Mouse (Mus musculus) stomach, embryonic 14.5 days (tissue): ENCODE data around the gene Arhgef17. TPM values are rescaled to one million over a fixed set of nuclear protein-coding genes. Genes with fewer than 3 reads are reported as not detected.
"Not testable (repeated sequence)": the region's sequence is repeated elsewhere in the genome, so short reads cannot be mapped to it uniquely, and the experiment has no call there.

ENCODE experiments used
- ATAC-seq: fragments of 200-750 bp; cut with Nextera tagmentation; 2 replicates; pipeline ENCODE4 v1.8.0; 2017; ENCODE audit warnings: low read depth, moderate TSS enrichment; ENCODE audit not compliant: insufficient number of reproducible peaks, insufficient read depth, low FRiP score
- H3K27ac ChIP-seq: fragments of 300-500 bp; sonication (generic); 2 replicates; pipeline ENCODE4 v1.5.1; 2014; ENCODE audit warnings: mild to moderate bottlenecking, low read length, moderate library complexity, mixed read lengths
- H3K27me3 ChIP-seq: fragments of 300-500 bp; sonication (generic); 2 replicates; pipeline ENCODE4 v1.6.1; 2014; ENCODE audit warnings: low read length, control low read depth, mixed read lengths; ENCODE audit not compliant: control insufficient read depth, insufficient read depth
- H3K36me3 ChIP-seq: fragments of 300-500 bp; sonication (generic); 2 replicates; pipeline ENCODE4 v1.6.1; 2014; ENCODE audit warnings: mild to moderate bottlenecking, control low read depth, low read length, moderate library complexity, mixed read lengths; ENCODE audit not compliant: control insufficient read depth, insufficient read depth
- H3K4me1 ChIP-seq: fragments of 300-500 bp; sonication (generic); 2 replicates; pipeline ENCODE4 v1.6.1; 2014; ENCODE audit warnings: low read length, control low read depth, mixed read lengths; ENCODE audit not compliant: control insufficient read depth, insufficient read depth
- H3K4me2 ChIP-seq: fragments of 300-500 bp; sonication (generic); replicated peaks from 2 replicates; pipeline ENCODE4 v1.6.1; 2014; ENCODE audit warnings: low read depth, low read length, control low read depth
- H3K4me3 ChIP-seq: fragments of 300-500 bp; sonication (generic); 2 replicates; pipeline ENCODE4 v1.5.1; 2014; ENCODE audit warnings: low read depth, low read length, control low read depth
- H3K9ac ChIP-seq: fragments of 300-500 bp; sonication (generic); replicated peaks from 2 replicates; pipeline ENCODE4 v1.6.1; 2014; ENCODE audit warnings: low read depth, mild to moderate bottlenecking, control low read depth, low read length, moderate library complexity, mixed read lengths
- H3K9me3 ChIP-seq: fragments of 300-500 bp; sonication (generic); 2 replicates; pipeline ENCODE4 v1.6.1; 2016; ENCODE audit warnings: low read depth, low read length, control low read depth; ENCODE audit not compliant: control insufficient read depth
- WGBS: fragments of 180-500 bp; shearing (Covaris S2); extraction: QIAGEN DNeasy Blood & Tissue Kit; methylation state at CpG from one replicate; pipeline ENCODE4 v1.1.7; 2014; 5-methylcytosine and 5-hydroxymethylcytosine counted together
- polyA plus RNA-seq: library from polyadenylated mRNA; unstranded; fragments of >200 nt; fragmentation: Nextera tagmentation; extraction: Ambion mirVana; gene quantifications from 2 replicates; pipeline ENCODE4 v1.2.1, GENCODE M21; 2014

Arhgef17 gene
- polyA plus RNA-seq, 1 experiment from 2014 or later = 13.7 TPM

GRCm38 (mm10) chr7:100853396-100853795, 78.5 kb downstream of the Arhgef17 start:
- Histone ChIP-seq H3K36me3 (no peaks in the 10 kb centered on the region; the same call in 1 of the 2 replicates), H3K4me1 (peaks cover 10% of the 10 kb centered on the region; the same call in 1 of the 2 replicates), H3K4me2 (no peak overlapping the region), H3K4me3 (no peak overlapping the region), H3K9me3 (no peaks in the 10 kb centered on the region), H3K27ac (no peak overlapping the region), H3K27me3 (no peaks in the 10 kb centered on the region), H3K9ac (no peak overlapping the region)
- WGBS = 72% methylated on average over 3 of the region's 3 CpGs
- ATAC-seq = no peak

- Histone ChIP-seq H3K27ac (no peak overlapping the region; the same call in 1 of the 2 replicates), H3K4me3 (no peak overlapping the region), H3K4me1 (peaks cover 10% of the 10 kb centered on the region; the same call in 1 of the 2 replicates), H3K9me3 (no peaks in the 10 kb centered on the region), H3K27me3 (no peaks in the 10 kb centered on the region), H3K4me2 (no peak overlapping the region), H3K9ac (no peak overlapping the region), H3K36me3 (no peaks in the 10 kb centered on the region; the same call in 1 of the 2 replicates)
- no peak for ATAC-seq
- 57% methylated on average over 9 of the region's 9 CpGs for WGBS
Observed at GRCm38 (mm10) chr7:100851481-100852356, 80.2 kb downstream of the Arhgef17 start.

- H3K4me2 ChIP-seq = no peak overlapping the region
- no peak overlapping the region for H3K4me3 ChIP-seq
- ATAC-seq = no peak
- WGBS = 96% methylated on average over 2 of the region's 2 CpGs
- H3K27me3 ChIP-seq = no peaks in the 10 kb centered on the region
- H3K9ac ChIP-seq = no peak overlapping the region
- no peaks in the 10 kb centered on the region for H3K9me3 ChIP-seq
- H3K36me3 ChIP-seq = no peaks in the 10 kb centered on the region; the same call in 1 of the 2 replicates
- no peak overlapping the region for H3K27ac ChIP-seq
- peaks cover 8% of the 10 kb centered on the region; the same call in 1 of the 2 replicates for H3K4me1 ChIP-seq
Observed at GRCm38 (mm10) chr7:100849508-100849907, 82.4 kb downstream of the Arhgef17 start.

- no peak overlapping the region for H3K4me2 ChIP-seq
- no peak for ATAC-seq
- H3K27me3 ChIP-seq = no peaks in the 10 kb centered on the region
- H3K36me3 ChIP-seq = no peaks in the 10 kb centered on the region; the same call in 1 of the 2 replicates
- H3K4me3 ChIP-seq = no peak overlapping the region
- no peaks in the 10 kb centered on the region for H3K9me3 ChIP-seq
- H3K27ac ChIP-seq = no peak overlapping the region
- H3K9ac ChIP-seq = no peak overlapping the region
- H3K4me1 ChIP-seq = peaks cover 8% of the 10 kb centered on the region; the same call in 1 of the 2 replicates
- 35% methylated on average over 6 of the region's 6 CpGs for WGBS
Observed at GRCm38 (mm10) chr7:100848744-100849143, 83.2 kb downstream of the Arhgef17 start.

- H3K36me3 ChIP-seq = no peaks in the 10 kb centered on the region; the same call in 1 of the 2 replicates
- H3K4me3 ChIP-seq = no peak overlapping the region
- no peak for ATAC-seq
- no peak overlapping the region for H3K4me2 ChIP-seq
- H3K4me1 ChIP-seq = peaks cover 6% of the 10 kb centered on the region; the same call in 1 of the 2 replicates
- no peaks in the 10 kb centered on the region for H3K9me3 ChIP-seq
- no peak overlapping the region for H3K9ac ChIP-seq
- no peak overlapping the region for H3K27ac ChIP-seq
- WGBS = 88% methylated on average over 6 of the region's 6 CpGs
- no peaks in the 10 kb centered on the region for H3K27me3 ChIP-seq
Observed at GRCm38 (mm10) chr7:100847131-100847530, 84.8 kb downstream of the Arhgef17 start.

- not testable (repeated sequence) for H3K9me3 ChIP-seq, H3K4me1 ChIP-seq, H3K27me3 ChIP-seq, H3K9ac ChIP-seq, H3K4me3 ChIP-seq, ATAC-seq, H3K4me2 ChIP-seq, H3K36me3 ChIP-seq, H3K27ac ChIP-seq
- 75% methylated on average over 7 of the region's 7 CpGs for WGBS
Observed at GRCm38 (mm10) chr7:100846033-100846432, 85.9 kb downstream of the Arhgef17 start.

GRCm38 (mm10) chr7:100845412-100845811, 86.5 kb downstream of the Arhgef17 start:
- H3K27me3 ChIP-seq = no peaks in the 10 kb centered on the region

GRCm38 (mm10) chr7:100845026-100845400, 86.9 kb downstream of the Arhgef17 start:
- Histone ChIP-seq H3K9me3 (no peaks in the 10 kb centered on the region), H3K4me1 (no peaks in the 10 kb centered on the region), H3K36me3 (no peaks in the 10 kb centered on the region; the same call in 1 of the 2 replicates), H3K9ac (no peak overlapping the region), H3K4me2 (no peak overlapping the region), H3K27me3 (no peaks in the 10 kb centered on the region), H3K4me3 (no peak overlapping the region), H3K27ac (peak overlapping the region; percentile 40; the same call in 1 of the 2 replicates)
- no peak for ATAC-seq

More at GRCm38 (mm10) chr7:100845412-100845811, 86.5 kb downstream of the Arhgef17 start:
- Histone ChIP-seq H3K9ac (no peak overlapping the region), H3K9me3 (no peaks in the 10 kb centered on the region), H3K36me3 (no peaks in the 10 kb centered on the region; the same call in 1 of the 2 replicates), H3K27ac (peak overlapping the region; percentile 40; the same call in 1 of the 2 replicates), H3K4me2 (no peak overlapping the region), H3K4me3 (no peak overlapping the region), H3K4me1 (no peaks in the 10 kb centered on the region)
- ATAC-seq = no peak
- WGBS = 36% methylated on average over 1 of the region's 1 CpGs
